Mouse (Mus musculus): Measurements from ENCODE around the gene Magohb.

GRCm38 (mm10) chr6:131339309-131339708, 46.3 kb upstream of the Magohb start:
- TF ChIP-seq CTCF (IDR thresholded peaks at IDR 0.05; ENCODE audit: extremely low read depth, insufficient read depth, insufficient read length, insufficient replicate concordance): no peak
- no peak for TF ChIP-seq POLR2A (IDR thresholded peaks at IDR 0.05; ENCODE audit: low read depth, low read length)

Data from spleen, adult 2 months (tissue).